In genomic region chr7:70025527-70025926, GRCm38 (mm10) we compare ENCODE assay signal across 25 mouse cellular contexts.
DNase-seq lines count a peak whose midpoint lies in the region; ATAC-seq and TF ChIP-seq lines count a peak whose summit lies in the region.
"Had no signal": no experiment of that assay in that cellular context is flagged by ENCODE, and none has a peak within 500 bp of the region (broad histone marks: within the 10 kb centered on the region; RNA-seq: fewer than 3 reads in every experiment).

No protein-coding gene starts in this region.

- no peaks in the 10 kb centered on the region for H3K4me1 ChIP-seq in kidney, embryonic 14.5 days (ENCODE audit: control insufficient read depth, insufficient read depth, low read length)
- no peaks in the 10 kb centered on the region; the same call in 1 of the 2 replicates for H3K4me1 ChIP-seq in lung, embryonic 16.5 days (replicated peaks; ENCODE audit: control insufficient read depth, insufficient read depth, low read length)
- peaks cover 6% of the 10 kb centered on the region for H3K4me1 ChIP-seq in embryonic fibroblast, embryonic 13.5 days (ENCODE audit: control insufficient read depth, insufficient read depth, low read length)
- no peaks in the 10 kb centered on the region for H3K4me1 ChIP-seq in stomach, embryonic 15.5 days
- H3K4me1 ChIP-seq: forebrain, embryonic 15.5 days; hindbrain, embryonic 15.5 days; limb, embryonic 15.5 days; midbrain, embryonic 10.5 days; neural tube, embryonic 13.5 days had no signal

- TF ChIP-seq CTCF in embryonic fibroblast, embryonic 13.5 days (IDR thresholded peaks at IDR 0.05; ENCODE audit: borderline replicate concordance, insufficient read depth, low read length): no peak

- no peak overlapping the region for H3K4me3 ChIP-seq in kidney, embryonic 14.5 days (ENCODE audit: low read length)
- no peak overlapping the region for H3K4me3 ChIP-seq in lung, embryonic 16.5 days (ENCODE audit: low read length)
- no peak overlapping the region for H3K4me3 ChIP-seq in embryonic fibroblast, embryonic 13.5 days (ENCODE audit: insufficient read depth, low read length)
- no peak overlapping the region for H3K4me3 ChIP-seq in stomach, embryonic 15.5 days (replicated peaks)
- H3K4me3 ChIP-seq: erythroblast, embryonic 14.5 days; forebrain, embryonic 15.5 days; hindbrain, embryonic 15.5 days; limb, embryonic 15.5 days; midbrain, embryonic 10.5 days; myocyte; neural tube, embryonic 13.5 days had no signal

- no peak overlapping the region for H3K9ac ChIP-seq in kidney, embryonic 14.5 days (ENCODE audit: low read depth, low read length)
- H3K9ac ChIP-seq in lung, embryonic 16.5 days (ENCODE audit: low read length): no peak overlapping the region
- H3K9ac ChIP-seq in stomach, embryonic 15.5 days: no peak overlapping the region
- H3K9ac ChIP-seq: forebrain, embryonic 15.5 days; hindbrain, embryonic 15.5 days; limb, embryonic 15.5 days; liver, embryonic 14.5 days; neural tube, embryonic 13.5 days had no signal

- H3K27ac ChIP-seq in kidney, embryonic 14.5 days (ENCODE audit: low read depth, low read length): no peak overlapping the region
- peak overlapping the region; percentile 36; the same call in 1 of the 2 replicates for H3K27ac ChIP-seq in lung, embryonic 16.5 days (ENCODE audit: low read length)
- H3K27ac ChIP-seq in embryonic fibroblast, embryonic 13.5 days (ENCODE audit: insufficient read depth, low read length): peak overlapping the region; percentile 73
- H3K27ac ChIP-seq in stomach, embryonic 15.5 days: no peak overlapping the region
- H3K27ac ChIP-seq: forebrain, embryonic 15.5 days; hindbrain, embryonic 15.5 days; kidney, postnatal 0 days; limb, embryonic 15.5 days; liver, embryonic 14.5 days; midbrain, embryonic 10.5 days; neural tube, embryonic 13.5 days had no signal

- DNase-seq in kidney, adult 9 months: peak; percentile 13
- DNase-seq in lung, postnatal 4 days: no peak
- no peak for DNase-seq in cerebellum, postnatal 14 days
- DNase-seq in right cerebral cortex, postnatal 25 days: no peak
- DNase-seq: adrenal gland, adult 2 months; cerebellum, adult 11 months; cerebellum, adult 9-11 months; layer of hippocampus, postnatal 36 days; retina, postnatal 1 day; right cerebral cortex, postnatal 4 days had no signal

- H3K9me3 ChIP-seq in kidney, embryonic 14.5 days (ENCODE audit: control insufficient read depth, low read length): no peaks in the 10 kb centered on the region
- no peaks in the 10 kb centered on the region for H3K9me3 ChIP-seq in lung, embryonic 16.5 days (ENCODE audit: control insufficient read depth, low read length)
- no peaks in the 10 kb centered on the region for H3K9me3 ChIP-seq in stomach, embryonic 15.5 days
- H3K9me3 ChIP-seq: forebrain, embryonic 15.5 days; hindbrain, embryonic 15.5 days; limb, embryonic 15.5 days; midbrain, embryonic 10.5 days; neural tube, embryonic 13.5 days had no signal

- TF ChIP-seq POLR2A in embryonic fibroblast, embryonic 13.5 days (IDR thresholded peaks at IDR 0.05; ENCODE audit: low read depth, low read length): no peak

- no peaks in the 10 kb centered on the region for H3K36me3 ChIP-seq in kidney, embryonic 14.5 days (ENCODE audit: control insufficient read depth, insufficient read depth, low read length)
- no peaks in the 10 kb centered on the region for H3K36me3 ChIP-seq in lung, embryonic 16.5 days (ENCODE audit: control insufficient read depth, insufficient read depth, low read length)
- no peaks in the 10 kb centered on the region for H3K36me3 ChIP-seq in stomach, embryonic 15.5 days
- H3K36me3 ChIP-seq: forebrain, embryonic 15.5 days; hindbrain, embryonic 15.5 days; limb, embryonic 15.5 days; midbrain, embryonic 10.5 days; neural tube, embryonic 13.5 days had no signal

- no peak for ATAC-seq in kidney, embryonic 14.5 days (ENCODE audit: low FRiP score, low TSS enrichment)
- peak; percentile 65 for ATAC-seq in lung, embryonic 16.5 days (ENCODE audit: low read depth)
- peak; percentile 53 for ATAC-seq in stomach, embryonic 15.5 days (ENCODE audit: insufficient read depth, low FRiP score, low read depth)
- ATAC-seq: forebrain, embryonic 15.5 days; midbrain, embryonic 16.5 days had no signal

- H3K27me3 ChIP-seq in kidney, embryonic 14.5 days (ENCODE audit: control insufficient read depth, insufficient read depth, low read length): no peaks in the 10 kb centered on the region
- no peaks in the 10 kb centered on the region for H3K27me3 ChIP-seq in lung, embryonic 16.5 days (ENCODE audit: control insufficient read depth, insufficient read depth, low read depth, low read length)
- H3K27me3 ChIP-seq in stomach, embryonic 15.5 days (replicated peaks): no peaks in the 10 kb centered on the region
- H3K27me3 ChIP-seq: forebrain, embryonic 15.5 days; hindbrain, embryonic 15.5 days; limb, embryonic 15.5 days had no signal

- H3K4me2 ChIP-seq in kidney, embryonic 14.5 days (replicated peaks; ENCODE audit: low read depth, low read length): no peak overlapping the region
- H3K4me2 ChIP-seq in lung, embryonic 16.5 days (ENCODE audit: low read depth, low read length): no peak overlapping the region
- no peak overlapping the region for H3K4me2 ChIP-seq in stomach, embryonic 15.5 days
- H3K4me2 ChIP-seq: forebrain, embryonic 15.5 days; heart, embryonic 11.5 days; hindbrain, embryonic 15.5 days; limb, embryonic 15.5 days; neural tube, embryonic 13.5 days had no signal

Comparison
In these comparisons a context has a peak if more than half of its experiments do, and no peak if none do; other contexts are left out.
1. H3K27ac ChIP-seq: peak in lung, embryonic 16.5 days (single experiment) and embryonic fibroblast, embryonic 13.5 days (single experiment); none in kidney, embryonic 14.5 days (single experiment) and stomach, embryonic 15.5 days (single experiment).